Mouse (Mus musculus) kidney, postnatal 25 days (tissue): Measurements from ENCODE around the gene Ikzf4.

Source experiments
- DNase-seq, 2 experiments: peaks; one replicate each; pipeline ENCODE4 v3.0.0; 2021; ENCODE audit warnings: mixed read lengths in 2 of 2

The Ikzf4 gene

GRCm38 (mm10) chr10:128606483-128606882, 39.3 kb downstream of the Ikzf4 start:
- DNase-seq = no peak

- no peak for DNase-seq
Measured at GRCm38 (mm10) chr10:128602470-128603128, 43.2 kb downstream of the Ikzf4 start.

GRCm38 (mm10) chr10:128601499-128601898, 44.3 kb downstream of the Ikzf4 start:
- DNase-seq = no peak

- no peak for DNase-seq
Measured at GRCm38 (mm10) chr10:128598476-128598875, 47.3 kb downstream of the Ikzf4 start.

GRCm38 (mm10) chr10:128592797-128593196, 53.0 kb downstream of the Ikzf4 start:
- no peak for DNase-seq

GRCm38 (mm10) chr10:128591436-128591835, 54.4 kb downstream of the Ikzf4 start:
- DNase-seq = no peak

GRCm38 (mm10) chr10:128590193-128590690, 55.5 kb downstream of the Ikzf4 start:
- DNase-seq = peak; percentile 82 to 83

- peak; percentile 79 to 90 for DNase-seq
Measured at GRCm38 (mm10) chr10:128589464-128590192, 56.2 kb downstream of the Ikzf4 start, which contains the start of gene Erbb3. Erbb3 (minus strand) TSS chr10:128589652.

GRCm38 (mm10) chr10:128588775-128589463, 56.9 kb downstream of the Ikzf4 start:
- peak; percentile 70 to 82 for DNase-seq

GRCm38 (mm10) chr10:128588136-128588535, 57.7 kb downstream of the Ikzf4 start:
- peak; percentile 38 to 60 for DNase-seq

- peak; percentile 77 to 90 for DNase-seq
Measured at GRCm38 (mm10) chr10:128587697-128588096, 58.1 kb downstream of the Ikzf4 start.

- no peak for DNase-seq
Measured at GRCm38 (mm10) chr10:128587120-128587519, 58.7 kb downstream of the Ikzf4 start.

- no peak for DNase-seq
Measured at GRCm38 (mm10) chr10:128586546-128586945, 59.2 kb downstream of the Ikzf4 start.

- DNase-seq = peak; percentile 72 to 87
Measured at GRCm38 (mm10) chr10:128584386-128584785, 61.4 kb downstream of the Ikzf4 start.

GRCm38 (mm10) chr10:128583644-128584043, 62.1 kb downstream of the Ikzf4 start:
- DNase-seq = peak; percentile 89 to 95
